In genomic region chr12:34444724-34445123, GRCm38 (mm10) we compare ENCODE assay signal across 6 mouse cellular contexts.
DNase-seq lines count a peak whose midpoint lies in the region; ATAC-seq lines count a peak whose summit lies in the region.
"Not testable (repeated sequence)": the region's sequence is repeated elsewhere in the genome, so short reads cannot be mapped to it uniquely, and the experiment has no call there.

No protein-coding gene starts in this region.

- H3K9ac ChIP-seq in heart, embryonic 12.5 days; heart, embryonic 14.5 days (ENCODE audit: low read length); heart, embryonic 16.5 days (ENCODE audit: low read length): not testable (repeated sequence)

- peak overlapping the region; percentile 67; the same call in 1 of the 2 replicates for H3K27ac ChIP-seq in heart, embryonic 10.5 days
- peak overlapping the region; percentile 92 for H3K27ac ChIP-seq in heart, embryonic 12.5 days (ENCODE audit: poor library complexity, severe bottlenecking)
- peak overlapping the region; percentile 82 to 85 for H3K27ac ChIP-seq in heart, embryonic 14.5 days (replicated peaks in 1 of 2; ENCODE audit: control insufficient read depth in 1 of 2, insufficient read depth in 1 of 2, low read depth in 2 of 2, low read length in 2 of 2)
- peak overlapping the region; percentile 87 for H3K27ac ChIP-seq in heart, embryonic 16.5 days (ENCODE audit: low read length)

- not testable (repeated sequence) for H3K9me3 ChIP-seq in heart, embryonic 10.5 days; heart, embryonic 12.5 days (replicated peaks); heart, embryonic 14.5 days (ENCODE audit: control insufficient read depth, low read length); heart, embryonic 16.5 days (replicated peaks; ENCODE audit: control insufficient read depth, low read length)

- H3K4me2 ChIP-seq in heart, embryonic 12.5 days; heart, embryonic 14.5 days (ENCODE audit: low read length); heart, embryonic 16.5 days (ENCODE audit: low read depth, low read length): not testable (repeated sequence)

- DNase-seq in heart, adult 18-20 months, result peak; percentile 29 to 55
- peak; percentile 21 for DNase-seq in heart, adult 8-10 months (ENCODE audit: low spot score)
- DNase-seq in heart, embryonic 10.5 days (ENCODE audit: low spot score), result not testable (repeated sequence)

- not testable (repeated sequence) for ATAC-seq in heart, embryonic 12.5 days (ENCODE audit: insufficient number of reproducible peaks, low FRiP score)
- peak; percentile 39; the same call in 1 of the 2 replicates for ATAC-seq in heart, embryonic 14.5 days (ENCODE audit: insufficient number of reproducible peaks, insufficient read depth, low FRiP score, low read depth)
- ATAC-seq in heart, embryonic 16.5 days (replicated peaks; ENCODE audit: extremely low read depth, insufficient read depth, low FRiP score), result peak; percentile 84

- H3K4me1 ChIP-seq in heart, embryonic 10.5 days, result not testable (repeated sequence)
- peaks cover 21% of the 10 kb centered on the region for H3K4me1 ChIP-seq in heart, embryonic 12.5 days (replicated peaks)
- H3K4me1 ChIP-seq in heart, embryonic 14.5 days (ENCODE audit: control insufficient read depth in 2 of 2, insufficient read depth in 2 of 2, low read length in 2 of 2), result peaks cover 6 to 28% of the 10 kb centered on the region in 2 experiments
- H3K4me1 ChIP-seq in heart, embryonic 16.5 days (ENCODE audit: control insufficient read depth, insufficient read depth, low read length), result peaks cover 11% of the 10 kb centered on the region

- H3K27me3 ChIP-seq in heart, embryonic 10.5 days (ENCODE audit: insufficient read depth, poor library complexity, severe bottlenecking); heart, embryonic 12.5 days (replicated peaks); heart, embryonic 14.5 days (ENCODE audit: control insufficient read depth, insufficient read depth, low read length); heart, embryonic 16.5 days (ENCODE audit: control insufficient read depth, insufficient read depth, low read length): not testable (repeated sequence)

- H3K36me3 ChIP-seq in heart, embryonic 10.5 days; heart, embryonic 12.5 days; heart, embryonic 14.5 days (ENCODE audit: control insufficient read depth, insufficient read depth, low read length); heart, embryonic 16.5 days (ENCODE audit: control insufficient read depth, insufficient read depth): not testable (repeated sequence)

- WGBS in heart, embryonic 10.5 days, result 33% methylated on average over 1 of the region's 1 CpGs
- WGBS in heart, embryonic 12.5 days, result 39% methylated on average over 1 of the region's 1 CpGs
- 31% methylated on average over 1 of the region's 1 CpGs for WGBS in heart, embryonic 14.5 days
- 54% methylated on average over 1 of the region's 1 CpGs for WGBS in heart, embryonic 16.5 days

- H3K4me3 ChIP-seq in heart, embryonic 10.5 days; heart, embryonic 12.5 days; heart, embryonic 14.5 days (ENCODE audit: control insufficient read depth in 1 of 2, insufficient read depth in 1 of 2, low read depth in 1 of 2, low read length in 2 of 2); heart, embryonic 16.5 days (ENCODE audit: low read length): not testable (repeated sequence)
